Mouse (Mus musculus): ENCODE measurements around the gene Nudt9. TPM values are rescaled to one million over a fixed set of nuclear protein-coding genes. Genes with fewer than 3 reads are reported as not detected.

Gene Nudt9
- polyA plus RNA-seq, 1 experiment from 2014 or later: 66.0 TPM

GRCm38 (mm10) chr5:104062773-104063551, 16.9 kb downstream of the Nudt9 start:
- Histone ChIP-seq H3K9me3 (ENCODE audit: low read length) (no peaks in the 10 kb centered on the region), H3K27ac (ENCODE audit: low read length) (no peak overlapping the region), H3K9ac (replicated peaks; ENCODE audit: low read depth) (no peak overlapping the region), H3K27me3 (replicated peaks; ENCODE audit: insufficient read depth, low read length) (no peaks in the 10 kb centered on the region), H3K4me1 (ENCODE audit: insufficient read depth, low read depth, low read length) (no peaks in the 10 kb centered on the region), H3K4me2 (replicated peaks; ENCODE audit: low read depth, low read length) (no peak overlapping the region), H3K36me3 (ENCODE audit: insufficient read depth, low read length) (peaks cover 25% of the 10 kb centered on the region), H3K4me3 (ENCODE audit: low read depth, low read length) (no peak overlapping the region)
- WGBS: 91% methylated on average over 11 of the region's 11 CpGs
- no peak for TF ChIP-seq CTCF (IDR thresholded peaks at IDR 0.05)
- TF ChIP-seq EP300 (IDR thresholded peaks at IDR 0.05): no peak
- DNase-seq (ENCODE audit: low spot score): no peak
- no peak for ATAC-seq

- no peak overlapping the region for H3K27ac ChIP-seq (ENCODE audit: low read length)
- DNase-seq (ENCODE audit: low spot score) (no peak), ATAC-seq (no peak)
- H3K4me1 ChIP-seq (ENCODE audit: insufficient read depth, low read depth, low read length): no peaks in the 10 kb centered on the region
- WGBS: 83% methylated on average over 6 of the region's 7 CpGs
- H3K36me3 ChIP-seq (ENCODE audit: insufficient read depth, low read length): 0 out of 2 replicates have a peak, but pooled peaks cover 9% of the 10 kb centered on the region
- H3K9me3 ChIP-seq (ENCODE audit: low read length): no peaks in the 10 kb centered on the region
- H3K4me2 ChIP-seq (replicated peaks; ENCODE audit: low read depth, low read length): no peak overlapping the region
- H3K9ac ChIP-seq (replicated peaks; ENCODE audit: low read depth): no peak overlapping the region
- TF ChIP-seq CTCF (IDR thresholded peaks at IDR 0.05): peak; percentile 69
- no peak for TF ChIP-seq EP300 (IDR thresholded peaks at IDR 0.05)
- H3K4me3 ChIP-seq (ENCODE audit: low read depth, low read length): no peak overlapping the region
- H3K27me3 ChIP-seq (replicated peaks; ENCODE audit: insufficient read depth, low read length): no peaks in the 10 kb centered on the region
Observed at GRCm38 (mm10) chr5:104068751-104069150, 22.6 kb downstream of the Nudt9 start.

- Histone ChIP-seq H3K4me2 (replicated peaks; ENCODE audit: low read depth, low read length) (no peak overlapping the region), H3K36me3 (ENCODE audit: insufficient read depth, low read length) (no peaks in the 10 kb centered on the region), H3K9me3 (ENCODE audit: low read length) (no peaks in the 10 kb centered on the region), H3K4me3 (ENCODE audit: low read depth, low read length) (no peak overlapping the region), H3K27me3 (replicated peaks; ENCODE audit: insufficient read depth, low read length) (no peaks in the 10 kb centered on the region), H3K9ac (replicated peaks; ENCODE audit: low read depth) (no peak overlapping the region), H3K27ac (ENCODE audit: low read length) (no peak overlapping the region), H3K4me1 (ENCODE audit: insufficient read depth, low read depth, low read length) (peaks cover 3% of the 10 kb centered on the region; the same call in 1 of the 2 replicates)
- no peak for ATAC-seq
- 74% methylated on average over 4 of the region's 4 CpGs for WGBS
- TF ChIP-seq CTCF (IDR thresholded peaks at IDR 0.05): no peak
- no peak for TF ChIP-seq EP300 (IDR thresholded peaks at IDR 0.05)
- no peak for DNase-seq (ENCODE audit: low spot score)
Observed at GRCm38 (mm10) chr5:104071048-104071447, 24.9 kb downstream of the Nudt9 start.

GRCm38 (mm10) chr5:104072272-104072886, 26.3 kb downstream of the Nudt9 start:
- Histone ChIP-seq H3K4me1 (ENCODE audit: insufficient read depth, low read depth, low read length) (peaks cover 3% of the 10 kb centered on the region; the same call in 1 of the 2 replicates), H3K9me3 (ENCODE audit: low read length) (no peaks in the 10 kb centered on the region), H3K36me3 (ENCODE audit: insufficient read depth, low read length) (no peaks in the 10 kb centered on the region), H3K9ac (replicated peaks; ENCODE audit: low read depth) (no peak overlapping the region), H3K27ac (ENCODE audit: low read length) (0 out of 2 replicates have a peak overlapping the region, but pooled peaks have one; percentile 20), H3K27me3 (replicated peaks; ENCODE audit: insufficient read depth, low read length) (no peaks in the 10 kb centered on the region), H3K4me2 (replicated peaks; ENCODE audit: low read depth, low read length) (no peak overlapping the region), H3K4me3 (ENCODE audit: low read depth, low read length) (no peak overlapping the region)
- DNase-seq (ENCODE audit: low spot score) (peak; percentile 75), ATAC-seq (peak; percentile 89)
- 28% methylated on average over 6 of the region's 8 CpGs for WGBS
- no peak for TF ChIP-seq EP300 (IDR thresholded peaks at IDR 0.05)
- TF ChIP-seq CTCF (IDR thresholded peaks at IDR 0.05): no peak

GRCm38 (mm10) chr5:104073602-104074001, 27.5 kb downstream of the Nudt9 start:
- no peak for TF ChIP-seq CTCF (IDR thresholded peaks at IDR 0.05)
- no peak for TF ChIP-seq EP300 (IDR thresholded peaks at IDR 0.05)
- 83% methylated on average over 5 of the region's 5 CpGs for WGBS
- Histone ChIP-seq H3K4me3 (ENCODE audit: low read depth, low read length) (no peak overlapping the region), H3K9ac (replicated peaks; ENCODE audit: low read depth) (no peak overlapping the region), H3K27me3 (replicated peaks; ENCODE audit: insufficient read depth, low read length) (no peaks in the 10 kb centered on the region), H3K27ac (ENCODE audit: low read length) (no peak overlapping the region), H3K9me3 (ENCODE audit: low read length) (no peaks in the 10 kb centered on the region), H3K36me3 (ENCODE audit: insufficient read depth, low read length) (no peaks in the 10 kb centered on the region), H3K4me1 (ENCODE audit: insufficient read depth, low read depth, low read length) (peaks cover 3% of the 10 kb centered on the region; the same call in 1 of the 2 replicates), H3K4me2 (replicated peaks; ENCODE audit: low read depth, low read length) (no peak overlapping the region)
- DNase-seq (ENCODE audit: low spot score): no peak
- peak; percentile 77 for ATAC-seq

DNA sequence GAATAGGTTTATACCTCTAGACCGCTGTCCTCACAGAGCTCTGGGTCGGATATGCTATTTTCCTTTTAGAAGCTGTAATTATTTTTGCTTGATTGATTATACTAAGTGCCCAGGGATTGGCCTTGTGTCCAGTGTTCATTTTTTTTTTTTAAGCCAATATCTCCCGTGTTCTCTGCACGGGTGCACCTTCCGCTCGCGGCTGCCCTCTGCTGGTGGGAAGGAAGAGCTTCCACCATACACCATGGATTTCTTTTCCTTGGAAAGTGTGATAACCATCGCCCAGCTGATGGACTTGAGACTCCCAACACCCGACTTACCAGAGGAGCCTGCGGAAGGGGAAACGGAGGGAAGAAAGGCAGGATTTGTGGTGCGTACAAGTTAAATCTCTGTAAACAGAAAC, 28.3 kb downstream of the Nudt9 start:
- DNase-seq (ENCODE audit: low spot score) (peak; percentile 76), ATAC-seq (peak; percentile 61)
- TF ChIP-seq CTCF (IDR thresholded peaks at IDR 0.05) (peak; percentile 88), EP300 (IDR thresholded peaks at IDR 0.05) (no peak)
- peak overlapping the region; percentile 40 for H3K4me2 ChIP-seq (replicated peaks; ENCODE audit: low read depth, low read length)
- H3K4me3 ChIP-seq (ENCODE audit: low read depth, low read length): peak overlapping the region; percentile 12; the same call in 1 of the 2 replicates
- no peak overlapping the region for H3K9ac ChIP-seq (replicated peaks; ENCODE audit: low read depth)
- WGBS: 15% methylated on average over 12 of the region's 12 CpGs
- H3K27me3 ChIP-seq (replicated peaks; ENCODE audit: insufficient read depth, low read length): no peaks in the 10 kb centered on the region
- peaks cover 3% of the 10 kb centered on the region; the same call in 1 of the 2 replicates for H3K4me1 ChIP-seq (ENCODE audit: insufficient read depth, low read depth, low read length)
- H3K36me3 ChIP-seq (ENCODE audit: insufficient read depth, low read length): no peaks in the 10 kb centered on the region
- no peaks in the 10 kb centered on the region for H3K9me3 ChIP-seq (ENCODE audit: low read length)
- no peak overlapping the region for H3K27ac ChIP-seq (ENCODE audit: low read length)
